Mouse (Mus musculus) kidney, adult 2 months (tissue): ENCODE results near the gene Lrrc42.

Experiments used
- CTCF ChIP-seq: fragments of 200-500 bp; conservative IDR thresholded peaks from 2 replicates; pipeline ENCODE4 v1.5.1; 2011; ENCODE audit warnings: low read depth, mild to moderate bottlenecking, control low read depth, low read length, moderate library complexity, mixed read lengths; ENCODE audit not compliant: insufficient read depth, insufficient read length
- POLR2A ChIP-seq: fragments of 200-500 bp; IDR thresholded peaks from one replicate; pipeline ENCODE4 v1.6.1; 2011; ENCODE audit warnings: low read depth, low read length, control low read depth

DNA sequence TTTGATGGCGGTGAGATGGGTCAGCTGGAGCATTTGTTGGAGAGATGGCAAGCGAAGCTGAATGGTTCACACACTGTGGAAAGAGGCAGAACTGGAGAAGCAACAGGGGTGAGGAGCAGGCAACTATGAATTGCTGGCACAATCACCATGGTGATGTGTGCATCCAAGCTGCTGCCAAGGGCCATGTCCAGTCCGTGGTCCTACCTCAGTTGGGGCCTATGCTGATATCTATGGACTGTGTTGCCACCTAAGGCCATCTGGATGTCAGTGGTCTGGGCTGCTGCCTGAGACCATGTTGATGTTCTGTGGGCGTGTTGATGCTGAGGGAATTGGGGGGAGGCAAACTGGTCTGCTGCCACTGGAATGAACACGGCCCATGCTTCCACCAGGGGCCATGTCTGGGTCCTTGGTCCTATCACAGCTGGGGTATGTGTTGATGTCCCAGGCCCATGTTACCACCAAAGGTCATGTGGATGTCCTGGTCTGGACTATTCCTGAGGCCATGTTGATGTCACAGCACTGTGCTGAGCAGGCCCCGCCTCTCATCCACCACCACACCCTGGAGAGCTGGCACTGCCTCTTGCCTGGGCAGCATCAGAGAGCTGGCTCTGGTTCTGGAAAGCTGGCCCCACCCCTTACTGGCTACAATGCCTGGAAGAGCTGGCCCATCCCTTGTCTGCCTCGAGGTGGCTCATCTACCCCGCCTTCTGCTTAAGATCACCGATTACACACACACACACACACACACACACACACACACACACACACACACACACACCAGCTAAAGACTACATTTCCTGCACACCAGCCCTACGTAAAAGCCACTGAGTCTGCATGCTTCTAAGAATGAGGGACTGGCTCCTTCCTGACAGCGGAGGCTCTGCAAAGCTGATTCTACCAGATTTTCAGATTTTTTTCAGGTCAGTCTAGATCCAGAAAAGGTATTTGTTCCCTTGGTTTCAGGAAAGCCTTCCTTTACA, 29.8 kb downstream of the Lrrc42 start:
- TF ChIP-seq CTCF (no peak), POLR2A (no peak)
